Mouse (Mus musculus) spleen, adult 12 weeks (tissue): Measurements from ENCODE around the gene Rhd.
A peak's percentile ranks its signal among the peaks of the same experiment; 100 is the strongest.

Experiments used
- DNase-seq: peaks from one replicate; pipeline ENCODE4 v3.0.0; 2022; ENCODE audit warnings: low spot score

Gene Rhd

DNA sequence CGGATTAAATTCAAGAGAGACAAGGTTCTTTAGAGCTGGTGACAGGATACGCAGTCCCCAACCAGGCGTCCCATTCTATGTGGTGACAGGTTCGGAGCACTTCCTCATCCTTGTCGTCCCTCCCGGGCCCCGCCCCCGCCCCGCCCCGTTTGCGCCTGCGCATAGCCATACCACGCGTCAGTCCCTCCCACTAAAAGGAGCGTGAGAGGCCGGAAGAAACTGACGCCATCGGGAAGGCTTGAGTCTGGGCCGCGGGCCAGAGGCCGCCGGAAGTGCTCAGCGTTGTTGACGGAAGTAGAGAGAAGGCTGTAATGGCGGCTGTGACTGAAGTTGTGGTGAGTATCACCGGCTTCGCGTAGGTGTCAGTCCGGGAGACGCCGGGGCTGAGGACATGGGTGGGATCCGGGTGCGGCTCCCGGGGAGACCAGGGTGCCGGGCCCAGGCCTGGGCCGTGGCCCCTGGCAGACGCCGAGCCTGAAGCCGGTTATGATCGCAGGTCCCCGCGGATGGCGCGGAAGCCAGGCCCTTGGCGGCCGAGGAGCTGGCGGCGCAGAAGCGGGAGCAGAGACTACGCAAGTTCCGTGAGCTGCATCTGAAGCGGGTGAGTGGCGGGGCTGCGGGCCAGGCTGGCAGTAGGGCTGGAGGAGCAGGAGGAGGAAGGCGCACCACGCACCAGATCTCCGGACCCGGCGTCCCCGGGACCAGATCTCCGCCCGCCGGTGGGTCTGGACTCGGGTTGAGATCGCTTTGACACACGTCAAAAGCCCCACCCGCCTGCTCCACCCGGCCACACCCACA, 66.5 kb downstream of the Rhd start, which contains the start of gene Syf2:
TSS of gene Syf2 (plus strand) at position 215 of the 798 bp plus-strand sequence.
- peak; percentile 84 for DNase-seq

DNA sequence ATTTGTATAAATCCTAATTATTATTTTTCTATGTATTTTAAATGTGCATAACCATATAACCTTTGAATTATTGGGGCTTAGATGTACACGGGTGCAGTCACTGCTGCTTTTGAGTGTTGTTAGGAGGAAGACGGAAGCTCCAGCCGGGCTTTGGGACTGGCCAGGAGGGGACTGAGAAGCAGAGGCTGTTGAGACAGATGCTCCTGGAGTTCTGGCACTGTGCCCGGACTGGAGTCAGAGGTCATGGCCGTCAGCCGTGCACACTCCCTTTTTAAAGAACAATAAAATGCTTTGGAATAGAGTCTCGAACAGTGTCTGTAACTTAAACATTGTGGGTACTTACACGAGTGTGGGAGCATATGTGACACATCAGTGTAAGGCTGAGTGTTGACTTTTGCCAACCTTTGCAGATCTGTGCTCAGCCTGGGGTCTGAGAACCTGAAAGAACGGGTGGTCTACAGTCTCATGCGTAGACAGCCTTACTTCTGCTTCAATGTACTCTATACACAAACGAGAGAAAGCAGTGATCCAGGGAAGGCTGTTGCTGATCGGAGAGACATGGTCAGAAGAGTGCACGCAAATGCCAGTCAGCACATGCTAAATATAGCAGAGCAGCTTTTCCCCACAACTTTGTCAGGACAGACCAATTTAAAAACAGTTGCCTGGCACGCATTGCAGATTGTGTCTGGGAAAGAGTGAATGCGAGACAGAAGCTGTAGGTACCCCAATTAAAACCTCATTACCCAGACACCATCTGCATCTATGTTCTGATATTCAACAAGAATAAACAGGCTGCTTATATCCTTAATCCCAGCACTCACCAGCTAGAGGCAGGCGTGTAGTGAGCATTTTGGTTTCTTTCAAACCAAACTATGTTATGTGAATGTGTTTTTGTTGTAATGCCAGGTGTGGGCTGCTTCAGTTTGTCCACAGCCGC, 73.2 kb downstream of the Rhd start:
- no peak for DNase-seq

DNA sequence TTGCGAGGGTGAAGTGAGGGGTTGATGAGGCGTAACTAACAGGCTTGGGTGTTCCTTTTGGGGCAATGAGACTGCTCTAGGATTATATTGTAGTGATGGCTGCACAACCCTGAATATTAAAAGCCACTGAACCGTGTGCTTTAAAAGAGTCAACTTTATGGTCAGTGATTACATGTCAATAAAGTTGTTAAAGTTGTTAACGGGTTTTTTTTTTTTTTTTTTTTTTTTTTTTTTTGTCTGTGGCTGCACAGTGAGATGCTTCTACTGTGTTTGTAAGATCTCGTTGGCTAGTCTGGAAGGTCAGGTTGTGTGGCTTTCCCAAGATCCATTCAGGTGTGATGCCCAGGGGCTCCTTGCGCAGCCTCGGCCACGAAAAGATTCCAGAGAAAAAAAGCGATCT, 75.6 kb downstream of the Rhd start:
- no peak for DNase-seq

DNA sequence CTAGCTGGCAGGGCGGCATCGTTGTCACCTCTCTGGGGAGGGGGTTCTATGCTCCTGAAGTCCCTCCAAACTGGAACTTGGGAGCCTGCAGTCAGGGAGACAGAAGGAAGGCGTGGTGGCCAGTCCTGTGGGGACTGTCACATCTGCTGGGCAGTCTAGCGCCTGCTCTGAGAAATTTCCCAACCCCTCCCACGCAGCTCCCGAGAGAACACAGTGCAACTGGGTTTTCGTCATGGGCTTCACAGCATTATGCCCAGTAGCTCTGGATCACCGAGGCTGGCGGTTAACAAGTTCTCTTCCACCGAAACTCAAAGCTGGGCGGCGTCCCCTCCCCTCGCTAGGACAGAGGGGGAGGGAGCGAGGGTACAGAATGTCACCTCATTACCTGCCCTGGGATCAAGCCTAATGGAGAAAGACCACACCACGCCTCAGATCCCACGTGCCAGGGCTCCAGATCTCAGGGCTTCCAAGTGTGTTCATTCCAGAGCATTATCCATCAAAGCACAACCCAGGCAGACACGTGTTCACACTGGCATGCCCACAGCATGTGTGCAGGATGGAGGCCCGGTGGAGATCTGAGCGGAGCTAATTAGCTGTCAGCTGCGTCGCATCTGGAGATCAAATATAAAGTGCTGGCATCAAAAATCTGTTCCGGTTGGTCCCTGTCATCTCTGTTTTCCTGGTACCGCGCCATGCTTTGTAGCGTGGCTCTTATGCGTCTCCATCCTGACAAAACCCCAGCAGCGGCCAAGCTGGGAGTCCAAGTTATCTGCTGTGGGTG, 79.6 kb downstream of the Rhd start:
- no peak for DNase-seq
